Mouse (Mus musculus) MEL (cell line): ENCODE data around the gene Ednrb. TPM values are rescaled to one million over a fixed set of nuclear protein-coding genes. Genes with fewer than 3 reads are reported as not detected.
"Not testable (repeated sequence)": the region's sequence is repeated elsewhere in the genome, so short reads cannot be mapped to it uniquely, and the experiment has no call there.

Experiments used
- DNase-seq: peaks from one replicate; pipeline ENCODE4 v3.0.0; 2011; ENCODE audit warnings: low read depth, low spot score
- H3K27ac ChIP-seq: 2 replicates; pipeline ENCODE4 v1.5.1; 2012; ENCODE audit warnings: low read depth, mild to moderate bottlenecking, control low read depth, low read length, moderate library complexity; ENCODE audit not compliant: control insufficient read depth
- H3K27me3 ChIP-seq, 2 experiments: fragments of 150-350 bp in 1 of 2; sonication (generic) in 1 of 2; 2 replicates each; pipeline ENCODE4 v1.6.1; 2012; ENCODE audit warnings: low read length in 2 of 2, mild to moderate bottlenecking in 2 of 2, improper control_type of control experiment in 1 of 2, moderate library complexity in 1 of 2; ENCODE audit not compliant: insufficient read depth in 2 of 2, control insufficient read depth in 1 of 2
- H3K36me3 ChIP-seq, 2 experiments: 2 replicates each; pipeline ENCODE4 v1.6.1; 2012 to 2014; ENCODE audit warnings: low read length in 2 of 2, improper control_type of control experiment in 1 of 2, inconsistent platforms in 1 of 2, mild to moderate bottlenecking in 1 of 2; ENCODE audit not compliant: insufficient read depth in 2 of 2, control insufficient read depth in 1 of 2
- H3K4me1 ChIP-seq, 2 experiments: fragments of 150-350 bp in 1 of 2; sonication (generic) in 1 of 2; 2 replicates each; pipeline ENCODE4 v1.6.1; 2012; ENCODE audit warnings: low read length in 2 of 2, improper control_type of control experiment in 1 of 2, mild to moderate bottlenecking in 1 of 2; ENCODE audit not compliant: insufficient read depth in 2 of 2, control insufficient read depth in 1 of 2
- H3K4me3 ChIP-seq, 2 experiments: fragments of 150-350 bp in 1 of 2; sonication (generic) in 1 of 2; 2 replicates each; pipeline ENCODE4 v1.5.1; 2012; ENCODE audit warnings: low read depth in 2 of 2, low read length in 2 of 2, mild to moderate bottlenecking in 2 of 2, moderate library complexity in 2 of 2, control low read depth in 1 of 2, improper control_type of control experiment in 1 of 2; ENCODE audit not compliant: control insufficient read depth in 1 of 2, insufficient read depth in 1 of 2
- H3K79me2 ChIP-seq: 2 replicates; pipeline ENCODE4 v1.6.1; 2012; ENCODE audit warnings: mild to moderate bottlenecking, low read length, moderate library complexity; ENCODE audit not compliant: control insufficient read depth, poor library complexity, insufficient read depth
- H3K9ac ChIP-seq: 2 replicates; pipeline ENCODE4 v1.6.1; 2012; ENCODE audit warnings: low read depth, mild to moderate bottlenecking, control low read depth, low read length, moderate library complexity; ENCODE audit not compliant: control insufficient read depth, poor library complexity, severe bottlenecking
- H3K9me3 ChIP-seq: fragments of 150-350 bp; sonication (generic); replicated peaks from 2 replicates; pipeline ENCODE4 v1.6.1; 2012; ENCODE audit warnings: mild to moderate bottlenecking, low read length, improper control_type of control experiment, moderate library complexity; ENCODE audit not compliant: insufficient read depth
- CHD2 ChIP-seq: IDR thresholded peaks from 2 replicates; pipeline ENCODE4 v1.6.1; 2011; ENCODE audit warnings: low read length, improper control_type of control experiment
- CTCF ChIP-seq, 3 experiments: IDR thresholded peaks in 2 of 3; conservative IDR thresholded peaks in 1 of 3; 2 replicates each; pipeline ENCODE4 v1.5.1; 2011 to 2012; ENCODE audit warnings: low read length in 3 of 3, low read depth in 2 of 3, mild to moderate bottlenecking in 2 of 3, improper control_type of control experiment in 1 of 3, inconsistent platforms in 1 of 3, mixed read lengths in 1 of 3, moderate library complexity in 1 of 3; ENCODE audit not compliant: control insufficient read depth in 1 of 3, insufficient read depth in 1 of 3, poor library complexity in 1 of 3, severe bottlenecking in 1 of 3
- E2F4 ChIP-seq: IDR thresholded peaks from 2 replicates; pipeline ENCODE4 v1.6.1; 2011; ENCODE audit warnings: low read depth, low read length, improper control_type of control experiment, borderline replicate concordance
- GABPA ChIP-seq: IDR thresholded peaks from 2 replicates; pipeline ENCODE4 v1.6.1; 2012; ENCODE audit warnings: low read depth, mild to moderate bottlenecking, inconsistent platforms, low read length, improper control_type of control experiment, moderate library complexity
- GATA1 ChIP-seq: IDR thresholded peaks from 2 replicates; pipeline ENCODE4 v1.6.1; 2011; ENCODE audit warnings: low read depth, low read length, improper control_type of control experiment
- MAX ChIP-seq: IDR thresholded peaks from 2 replicates; pipeline ENCODE4 v1.6.1; 2011; ENCODE audit warnings: low read length, improper control_type of control experiment
- MAZ ChIP-seq: IDR thresholded peaks from 2 replicates; pipeline ENCODE4 v1.6.1; 2012; ENCODE audit warnings: low read depth, mild to moderate bottlenecking, inconsistent platforms, low read length, improper control_type of control experiment
- MXI1 ChIP-seq: IDR thresholded peaks from 2 replicates; pipeline ENCODE4 v1.6.1; 2011; ENCODE audit warnings: mild to moderate bottlenecking, low read depth, low read length, improper control_type of control experiment
- MYC ChIP-seq: IDR thresholded peaks from 2 replicates; pipeline ENCODE4 v1.6.1; 2011; ENCODE audit warnings: low read depth, mild to moderate bottlenecking, low read length, improper control_type of control experiment, moderate library complexity
- NELFE ChIP-seq: IDR thresholded peaks from 2 replicates; pipeline ENCODE4 v1.6.1; 2011; ENCODE audit warnings: low read depth, low read length, improper control_type of control experiment
- NRF1 ChIP-seq: IDR thresholded peaks from 2 replicates; pipeline ENCODE4 v1.6.1; 2014; ENCODE audit warnings: low read depth, mild to moderate bottlenecking, inconsistent platforms, low read length, improper control_type of control experiment, moderate library complexity; ENCODE audit not compliant: poor library complexity, insufficient read depth, severe bottlenecking
- POLR2AphosphoS2 ChIP-seq: IDR thresholded peaks from 2 replicates; pipeline ENCODE4 v1.6.1; 2011; ENCODE audit warnings: low read length, improper control_type of control experiment
- RCOR1 ChIP-seq: IDR thresholded peaks from 2 replicates; pipeline ENCODE4 v1.6.1; 2012; ENCODE audit warnings: low read depth, mild to moderate bottlenecking, inconsistent platforms, low read length, improper control_type of control experiment
- SMC3 ChIP-seq: IDR thresholded peaks from 2 replicates; pipeline ENCODE4 v1.6.1; 2011; ENCODE audit warnings: low read depth, low read length, improper control_type of control experiment
- TAL1 ChIP-seq: IDR thresholded peaks from 2 replicates; pipeline ENCODE4 v1.6.1; 2012; ENCODE audit warnings: mild to moderate bottlenecking, inconsistent platforms, low read length, moderate library complexity, mixed read lengths
- UBTF ChIP-seq: IDR thresholded peaks from 2 replicates; pipeline ENCODE4 v1.6.1; 2012; ENCODE audit warnings: low read depth, mild to moderate bottlenecking, inconsistent platforms, low read length, improper control_type of control experiment, moderate library complexity, borderline replicate concordance; ENCODE audit not compliant: insufficient read depth
- USF1 ChIP-seq: IDR thresholded peaks from 2 replicates; pipeline ENCODE4 v1.6.1; 2014; ENCODE audit warnings: low read depth, mild to moderate bottlenecking, inconsistent platforms, low read length, improper control_type of control experiment, moderate library complexity
- ZC3H11A ChIP-seq: IDR thresholded peaks from 2 replicates; pipeline ENCODE4 v1.6.1; 2012; ENCODE audit warnings: low read depth, mild to moderate bottlenecking, inconsistent platforms, low read length, improper control_type of control experiment
- ZKSCAN1 ChIP-seq: IDR thresholded peaks from 2 replicates; pipeline ENCODE4 v1.6.1; 2012; ENCODE audit warnings: low read depth, mild to moderate bottlenecking, inconsistent platforms, low read length, improper control_type of control experiment, moderate library complexity
- ZMIZ1 ChIP-seq: IDR thresholded peaks from 2 replicates; pipeline ENCODE4 v1.6.1; 2012; ENCODE audit warnings: low read depth, mild to moderate bottlenecking, inconsistent platforms, low read length, improper control_type of control experiment, moderate library complexity
- ZNF384 ChIP-seq: IDR thresholded peaks from 2 replicates; pipeline ENCODE4 v1.6.1; 2012; ENCODE audit warnings: low read depth, mild to moderate bottlenecking, inconsistent platforms, low read length, improper control_type of control experiment
- polyA plus RNA-seq, 2 experiments: library from polyadenylated mRNA; stranded (reverse) in 1 of 2; unstranded in 1 of 2; fragments of >175 nt in 1 of 2; fragments of >200 nt in 1 of 2; gene quantifications; 2 replicates each; pipeline versions ENCODE4 v1.2.1 to v1.2.4; 2012; ENCODE audit warnings: low replicate concordance in 2 of 2, low read depth in 1 of 2; ENCODE audit not compliant: insufficient read length in 2 of 2, insufficient read depth in 1 of 2, missing spikeins in 1 of 2
- total RNA-seq: library from RNA; depleted of rRNA; stranded (reverse); fragments of 300-350 nt; gene quantifications from 2 replicates; pipeline ENCODE4 v1.2.3, GENCODE M21; 2012

Ednrb gene
- total and polyA plus RNA-seq, 3 experiments: not detected

DNA sequence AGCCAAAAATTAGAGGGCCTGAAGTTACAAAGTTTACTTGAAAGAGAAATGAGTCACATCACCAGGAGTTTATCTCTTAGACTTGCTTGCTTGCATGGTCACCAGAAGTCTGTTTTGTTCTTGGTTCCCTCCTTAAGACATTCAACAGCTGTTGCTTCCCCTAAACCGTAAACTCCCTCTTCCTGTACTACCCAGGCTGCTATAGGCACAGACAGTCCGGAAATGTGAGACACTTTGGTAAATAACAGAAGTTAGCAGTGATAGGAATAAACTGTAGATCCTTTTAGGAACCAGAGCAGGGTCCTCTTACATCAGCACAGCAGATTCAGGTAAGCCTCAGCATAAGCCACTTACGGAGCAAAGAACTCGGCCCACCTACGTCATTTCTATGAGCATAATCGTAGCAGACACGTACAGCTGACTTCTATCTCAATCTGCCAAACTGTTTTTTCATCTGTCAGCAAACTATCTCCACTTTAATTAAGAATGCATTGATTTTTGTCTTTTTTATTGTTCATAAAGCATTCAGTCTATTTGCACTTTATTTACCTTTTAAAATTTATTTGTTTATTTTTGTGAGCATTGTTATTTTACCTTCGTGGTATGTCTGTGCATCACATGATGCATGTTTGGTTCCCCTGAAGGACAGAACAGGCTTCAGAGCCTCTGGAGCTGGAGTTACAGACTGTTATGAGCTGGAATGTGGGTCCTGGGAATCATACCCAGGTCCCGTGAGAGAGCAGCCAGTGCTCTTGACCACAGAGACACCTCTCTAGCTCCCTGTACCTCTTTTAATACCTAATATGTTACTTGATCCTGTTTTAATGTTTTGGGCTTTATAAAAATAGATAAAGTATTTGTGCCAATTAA, 58.9 kb downstream of the Ednrb start:
- peak; percentile 9 for DNase-seq
- H3K9ac ChIP-seq: no peak overlapping the region
- H3K4me1 ChIP-seq: no peaks in the 10 kb centered on the region
- no peaks in the 10 kb centered on the region for H3K27me3 ChIP-seq
- no peaks in the 10 kb centered on the region for H3K9me3 ChIP-seq
- no peaks in the 10 kb centered on the region for H3K79me2 ChIP-seq
- H3K27ac ChIP-seq: no peak overlapping the region
- no peak overlapping the region for H3K4me3 ChIP-seq
- no peaks in the 10 kb centered on the region for H3K36me3 ChIP-seq
- no peak for TF ChIP-seq MAZ
- TF ChIP-seq GABPA: no peak
- TF ChIP-seq MAX: no peak
- no peak for TF ChIP-seq UBTF
- TF ChIP-seq MYC: no peak
- TF ChIP-seq ZMIZ1: no peak
- TF ChIP-seq ZNF384: no peak
- TF ChIP-seq ZKSCAN1: no peak
- TF ChIP-seq E2F4: no peak
- TF ChIP-seq NRF1: no peak
- no peak for TF ChIP-seq CHD2
- no peak for TF ChIP-seq USF1
- no peak for TF ChIP-seq CTCF (IDR thresholded peaks at IDR 0.05 in 2 of 3, conservative IDR thresholded peaks at IDR 0.05 in 1 of 3; ENCODE audit: control insufficient read depth in 1 of 3, insufficient read depth in 1 of 3, low read depth in 2 of 3, low read length in 3 of 3, poor library complexity in 1 of 3, severe bottlenecking in 1 of 3)

DNA sequence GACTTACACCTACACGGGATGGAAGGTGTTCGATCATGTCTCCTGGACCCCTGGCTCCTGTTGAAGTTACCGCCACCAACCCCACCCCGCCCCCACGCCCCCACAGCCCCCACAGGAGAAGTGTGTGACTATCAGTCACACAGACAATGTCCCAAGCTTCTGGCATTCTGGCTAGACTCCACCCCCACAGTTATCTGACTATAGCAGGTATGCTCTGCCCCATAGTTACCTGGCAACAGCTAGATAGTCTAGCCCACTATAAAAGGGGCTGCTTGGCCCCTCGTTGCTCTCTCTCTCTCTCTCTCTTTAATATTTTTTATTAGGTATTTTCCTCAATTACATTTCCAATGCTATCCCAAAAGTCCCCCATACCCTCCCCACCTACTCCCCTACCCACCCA, 63.9 kb downstream of the Ednrb start:
- not testable (repeated sequence) for H3K36me3 ChIP-seq, H3K79me2 ChIP-seq, H3K4me1 ChIP-seq

DNA sequence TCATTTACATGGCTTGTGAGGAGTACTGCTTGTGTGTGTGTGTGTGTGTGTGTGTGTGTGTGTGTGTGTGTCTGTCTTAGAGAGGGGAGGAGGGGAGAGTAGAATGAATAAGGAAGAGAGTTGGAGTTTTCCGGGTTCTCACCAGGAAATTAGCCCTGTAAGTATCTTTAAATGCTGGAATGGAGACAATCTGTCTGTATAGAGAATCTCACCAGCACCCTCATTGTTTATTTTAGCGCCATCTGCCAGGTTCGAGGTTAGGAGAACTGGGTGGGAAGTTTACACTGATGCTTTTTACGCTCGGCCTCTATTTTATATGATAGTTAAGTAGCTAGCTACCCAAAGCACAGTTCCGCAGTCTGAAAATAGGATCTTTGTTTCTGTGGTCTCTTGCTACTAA, 64.9 kb downstream of the Ednrb start:
- Histone ChIP-seq H3K4me1 (no peaks in the 10 kb centered on the region), H3K79me2 (no peaks in the 10 kb centered on the region), H3K27ac (no peak overlapping the region), H3K9me3 (no peaks in the 10 kb centered on the region), H3K4me3 (no peak overlapping the region), H3K36me3 (no peaks in the 10 kb centered on the region), H3K27me3 (no peaks in the 10 kb centered on the region), H3K9ac (no peak overlapping the region)
- TF ChIP-seq ZC3H11A (no peak), SMC3 (no peak), CHD2 (no peak), GATA1 (no peak), NELFE (no peak), POLR2AphosphoS2 (no peak), E2F4 (no peak), TAL1 (no peak), MXI1 (no peak), RCOR1 (no peak)
- no peak for DNase-seq

More for the DNA sequence above, 63.9 kb downstream of the Ednrb start:
- not testable (repeated sequence) for H3K27me3 ChIP-seq, H3K4me3 ChIP-seq, H3K27ac ChIP-seq, H3K9me3 ChIP-seq, DNase-seq, H3K9ac ChIP-seq
